Mouse (Mus musculus): Measurements from ENCODE around the gene Hibadh. TPM values are rescaled to one million over a fixed set of nuclear protein-coding genes. Genes with fewer than 3 reads are reported as not detected.

Hibadh gene
- total RNA-seq, 2 experiments from 2014 or later, result 100 to 122 TPM

DNA sequence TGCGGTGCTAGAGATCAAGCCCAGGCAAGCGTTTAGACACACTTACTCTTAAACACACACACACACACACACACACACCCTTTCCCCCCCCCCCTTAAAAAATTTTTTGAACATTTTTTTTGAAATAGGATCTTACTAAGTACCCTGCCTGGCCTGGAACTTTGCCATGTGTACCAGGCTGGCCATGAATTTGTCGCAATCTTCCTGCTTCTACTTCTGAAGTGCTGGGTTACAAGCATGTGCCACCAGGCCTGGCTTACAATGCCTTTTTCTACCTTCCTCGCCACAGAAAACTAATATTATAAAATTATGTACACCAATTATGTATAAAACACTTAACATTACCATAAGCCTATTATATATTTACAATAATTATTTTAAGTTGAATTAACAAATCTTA is 59.1 kb downstream of the Hibadh start:
- no peak for DNase-seq
- intact Hi-C loops (cut with DNase I), result no loop called here

DNA sequence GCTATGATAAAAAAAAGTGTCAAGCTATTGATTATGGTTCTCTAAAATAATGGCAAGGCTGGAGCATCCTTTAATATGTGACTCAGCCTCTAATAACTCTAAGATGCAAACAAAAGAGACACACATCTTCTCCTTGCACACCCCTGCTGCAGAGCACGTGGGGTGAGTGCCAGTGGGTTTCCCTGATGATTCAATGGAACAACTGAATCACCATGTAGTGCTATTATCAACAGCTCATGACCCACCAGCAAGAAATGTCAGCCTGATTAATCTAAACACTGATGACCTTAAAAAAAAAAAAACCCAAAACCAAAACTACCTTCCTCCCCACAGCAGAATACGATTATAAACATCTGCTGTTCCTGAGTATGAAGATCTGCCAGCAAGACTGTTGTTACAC is 61.9 kb downstream of the Hibadh start:
- intact Hi-C loops (cut with DNase I), result loop anchor here (5.0 kb wide), 2 partner anchors 271 to 306 kb away; no protein-coding TSS in a partner anchor
- DNase-seq, result no peak

DNA sequence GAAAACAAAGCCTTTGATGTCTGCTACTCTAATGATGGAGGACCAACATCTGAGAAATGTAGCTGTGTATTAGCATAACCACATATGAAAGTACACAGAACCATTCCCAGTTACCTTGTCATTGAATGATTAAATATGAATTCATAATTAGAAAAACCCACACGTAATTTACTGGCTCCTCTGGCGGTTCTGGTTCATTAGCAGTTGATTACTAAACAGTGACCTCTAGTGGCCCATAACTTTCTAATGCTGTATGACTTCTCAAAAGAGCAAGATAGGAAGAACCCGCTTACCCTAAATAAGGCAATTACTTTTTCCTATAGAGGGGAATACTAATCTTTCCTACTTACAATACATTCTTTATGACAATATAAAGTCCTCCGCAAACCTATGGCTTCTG is 62.9 kb downstream of the Hibadh start:
- no peak for DNase-seq

DNA sequence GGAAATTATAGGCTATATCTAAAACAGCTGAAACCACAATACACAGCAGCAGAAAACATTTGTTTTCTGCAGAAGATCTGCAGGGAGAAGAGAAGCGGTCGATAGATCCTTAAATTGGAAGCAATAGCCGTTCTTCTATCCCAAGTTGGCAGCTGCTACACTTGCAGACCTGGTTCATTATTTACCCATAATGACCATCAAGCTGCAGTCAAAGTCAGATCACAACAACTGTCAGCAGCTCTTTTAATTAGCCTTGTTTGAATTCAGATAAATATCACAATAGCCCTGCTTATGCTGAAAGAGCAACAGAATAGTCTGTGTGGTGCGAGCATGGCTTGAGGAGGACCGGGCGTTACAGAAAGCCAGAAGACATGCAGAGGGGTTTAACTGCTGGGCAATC is 71.5 kb downstream of the Hibadh start:
- intact Hi-C loops (cut with DNase I), result no loop called here
- DNase-seq, result no peak

More for the DNA sequence above, 62.9 kb downstream of the Hibadh start:
- intact Hi-C loops (cut with DNase I), result loop anchor here (5.0 kb wide), 2 partner anchors 270 to 305 kb away; no protein-coding TSS in a partner anchor

DNA sequence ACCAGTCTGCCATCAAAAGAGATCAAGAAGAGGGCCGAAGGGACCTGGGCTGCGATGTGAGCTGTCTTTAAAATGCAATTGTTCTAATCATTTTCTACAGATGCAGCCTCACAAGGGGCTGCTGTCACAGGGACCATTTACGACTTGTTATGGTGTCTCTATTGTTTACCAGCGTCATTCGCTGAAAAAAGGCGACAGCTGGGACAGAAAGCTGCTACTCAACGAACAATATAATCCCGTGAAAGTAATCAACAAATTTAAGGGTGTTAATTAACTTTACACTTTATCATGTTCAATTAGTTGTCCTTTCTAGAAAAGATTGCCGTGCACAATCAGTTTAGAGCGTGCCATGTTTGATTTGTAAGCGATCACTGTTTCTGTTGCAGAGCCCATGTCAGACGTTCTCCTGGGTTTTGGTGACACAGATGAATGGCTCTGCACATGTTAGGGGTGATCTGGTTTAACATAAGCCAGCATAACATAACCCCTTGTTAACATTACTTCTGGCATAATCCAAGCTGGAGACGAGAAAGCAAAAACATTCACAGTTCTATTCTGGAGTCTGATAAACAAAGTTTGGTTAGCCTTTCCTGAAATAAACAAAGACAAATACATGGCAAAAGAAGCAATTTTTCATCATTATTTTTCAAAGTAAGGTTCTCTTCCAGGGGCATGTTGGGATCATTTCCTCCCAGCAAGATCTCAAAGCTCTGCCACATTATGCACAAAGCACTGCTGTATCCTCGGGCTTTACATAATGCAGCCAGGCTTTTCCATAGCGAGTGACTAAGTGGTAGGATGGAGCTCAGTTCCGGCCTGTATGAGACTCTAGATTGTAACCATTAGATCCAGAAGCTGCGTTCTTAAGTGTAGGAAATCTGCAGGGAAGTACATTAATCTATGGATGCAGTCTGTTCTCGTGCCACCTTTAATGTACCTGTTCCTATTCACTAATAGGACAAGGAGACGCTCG is 72.6 kb downstream of the Hibadh start:
- DNase-seq, result no peak
- intact Hi-C loops (cut with DNase I), result no loop called here

DNA sequence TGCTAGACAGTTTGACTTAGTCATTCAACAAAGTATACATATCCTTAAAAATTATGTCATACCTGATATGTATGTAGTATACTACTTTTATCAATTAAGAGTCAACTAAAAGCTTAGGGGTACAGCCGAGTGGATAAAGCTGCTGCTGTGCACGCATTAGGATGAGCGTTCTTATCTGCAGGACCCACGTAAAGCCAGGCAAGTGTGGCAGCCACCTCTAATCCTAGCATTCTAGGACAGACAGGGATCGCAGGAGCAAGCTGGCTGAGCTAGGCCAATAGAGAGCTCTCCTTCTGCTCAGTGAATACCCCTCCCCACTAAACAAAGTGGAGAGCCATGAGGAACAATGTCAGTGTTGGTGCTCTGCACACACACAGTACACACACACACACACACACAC is 75.0 kb downstream of the Hibadh start:
- intact Hi-C loops (cut with DNase I), result no loop called here
- no peak for DNase-seq

DNA sequence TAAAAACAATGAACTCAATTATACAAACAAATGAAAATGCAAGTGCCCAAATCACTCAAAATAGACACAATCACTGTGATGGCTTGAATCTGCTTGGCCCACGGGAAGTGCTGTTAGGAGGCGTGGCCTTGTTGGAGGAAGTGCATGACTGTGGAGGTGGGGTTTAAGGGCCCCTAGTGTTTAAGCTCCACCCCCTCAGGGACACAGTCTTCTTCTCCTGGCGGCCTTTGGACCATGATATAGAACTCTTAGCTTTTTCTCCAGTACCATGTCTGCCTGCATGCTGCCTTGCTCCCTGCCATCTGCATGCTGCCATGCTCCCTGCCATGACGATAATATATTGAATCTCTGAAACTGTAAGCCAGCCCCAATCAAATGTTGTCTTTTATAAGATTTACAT is 77.2 kb downstream of the Hibadh start:
- intact Hi-C loops (cut with DNase I), result no loop called here
- DNase-seq, result no peak

DNA sequence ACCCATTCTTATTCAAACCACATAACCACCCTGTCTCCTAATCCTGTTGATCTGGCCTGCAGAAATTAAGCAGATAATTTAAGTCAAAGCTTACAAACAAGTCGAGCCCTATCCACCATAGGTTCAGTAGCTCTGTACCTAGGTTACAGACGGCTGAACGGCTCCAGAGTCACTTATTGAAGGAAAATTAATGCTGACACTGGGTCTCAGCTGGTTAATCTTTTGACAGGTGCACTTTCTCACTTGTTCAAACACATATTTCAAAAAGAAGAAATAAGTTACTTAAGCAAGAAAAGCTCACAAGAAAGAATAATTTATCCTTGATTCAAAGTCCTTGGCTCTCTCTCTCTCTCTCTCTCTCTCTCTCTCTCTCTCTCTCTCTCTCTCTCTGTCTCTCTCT is 81.1 kb downstream of the Hibadh start:
- no peak for DNase-seq
- intact Hi-C loops (cut with DNase I), result no loop called here

DNA sequence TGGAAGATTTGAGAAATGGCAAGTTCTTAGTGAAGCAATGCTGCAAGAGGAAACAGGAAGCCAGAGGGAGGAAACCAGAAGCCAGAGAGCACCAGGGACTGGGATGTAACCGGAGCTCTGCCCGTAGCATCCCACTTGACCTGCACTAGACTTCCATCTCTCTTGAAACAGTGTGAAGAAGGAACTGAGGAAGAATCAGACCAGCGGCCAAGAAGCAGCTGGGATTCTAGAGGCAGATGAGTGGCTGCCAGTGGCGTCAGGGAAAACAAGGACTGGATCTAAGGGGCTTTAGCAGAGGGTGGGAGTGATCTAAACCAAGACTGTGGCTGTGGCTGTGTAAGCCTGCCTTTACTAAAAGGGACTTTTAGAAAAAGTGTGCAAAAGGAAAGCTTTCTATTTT is 95.8 kb downstream of the Hibadh start:
- no peak for DNase-seq
- intact Hi-C loops (cut with DNase I), result no loop called here

DNA sequence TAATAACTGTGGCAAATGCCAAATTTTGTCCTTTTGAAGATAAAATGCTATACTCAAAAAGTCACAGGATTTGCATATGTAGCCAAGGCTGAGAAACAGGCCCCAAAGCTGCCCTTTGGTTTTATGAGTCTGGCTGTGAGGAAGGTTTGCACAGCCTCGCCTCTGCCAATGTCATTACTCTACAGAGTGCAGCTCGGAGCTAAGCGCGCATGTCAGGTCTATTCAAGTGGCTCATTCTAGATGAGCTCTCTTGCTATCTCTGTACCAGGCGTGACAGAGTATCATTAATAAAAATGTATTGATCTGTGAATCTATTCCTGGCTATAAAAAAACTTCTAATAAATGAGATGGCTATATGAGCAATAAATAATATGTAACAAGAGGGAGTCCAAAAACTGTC is 97.7 kb downstream of the Hibadh start:
- no peak for DNase-seq
- intact Hi-C loops (cut with DNase I), result no loop called here

DNA sequence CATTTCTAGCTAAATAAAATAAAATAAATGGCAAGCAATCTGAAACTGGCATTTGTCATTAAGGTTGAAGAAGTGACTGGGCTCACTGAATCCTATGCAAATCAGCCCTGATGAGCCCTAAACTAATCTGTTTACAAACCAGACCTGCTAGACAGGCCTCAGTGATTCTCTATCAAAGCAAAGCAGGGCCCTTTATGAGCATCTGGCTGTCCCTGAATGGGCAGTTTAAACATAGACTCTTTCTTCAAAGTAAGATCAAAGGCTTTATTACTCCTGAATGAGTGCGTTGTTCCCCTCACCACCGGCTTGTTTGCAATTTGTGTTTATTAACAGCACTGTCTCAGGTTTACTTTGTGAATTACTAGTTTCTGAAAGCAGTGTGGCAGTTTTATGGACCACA is 100.3 kb downstream of the Hibadh start:
- intact Hi-C loops (cut with DNase I), result no loop called here

DNA sequence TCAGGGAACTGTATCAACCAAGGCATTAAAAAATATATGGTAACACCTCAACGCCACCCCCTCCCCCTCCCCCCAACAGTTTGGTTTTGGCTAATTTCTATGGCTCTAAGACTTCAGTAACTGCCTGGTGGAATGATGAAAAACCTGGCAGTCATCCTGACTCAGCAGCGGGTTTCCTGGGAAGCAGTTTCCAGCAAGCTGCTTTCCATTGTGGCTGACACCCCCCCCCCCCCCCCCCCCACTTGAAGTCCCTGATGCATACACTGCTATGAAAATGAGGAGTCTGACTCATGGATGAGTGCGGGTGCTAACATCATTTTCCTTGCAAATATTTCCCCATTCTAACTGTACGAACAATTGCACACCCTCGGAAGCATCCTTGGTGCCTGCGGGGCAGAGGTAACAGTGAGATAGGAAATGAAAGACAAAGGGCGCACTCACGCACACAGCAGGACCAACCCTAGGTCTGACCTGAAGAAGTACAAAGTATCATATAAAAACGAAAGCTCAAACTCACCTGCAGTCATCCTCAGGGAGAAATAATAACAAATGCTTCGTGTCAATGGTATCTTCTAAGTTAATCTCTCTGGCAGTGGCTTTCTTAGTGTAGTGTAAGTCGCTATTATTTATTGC is 105.0 kb downstream of the Hibadh start:
- intact Hi-C loops (cut with DNase I), result no loop called here
- no peak for DNase-seq

More for the DNA sequence above, 100.3 kb downstream of the Hibadh start:
- no peak for DNase-seq

DNA sequence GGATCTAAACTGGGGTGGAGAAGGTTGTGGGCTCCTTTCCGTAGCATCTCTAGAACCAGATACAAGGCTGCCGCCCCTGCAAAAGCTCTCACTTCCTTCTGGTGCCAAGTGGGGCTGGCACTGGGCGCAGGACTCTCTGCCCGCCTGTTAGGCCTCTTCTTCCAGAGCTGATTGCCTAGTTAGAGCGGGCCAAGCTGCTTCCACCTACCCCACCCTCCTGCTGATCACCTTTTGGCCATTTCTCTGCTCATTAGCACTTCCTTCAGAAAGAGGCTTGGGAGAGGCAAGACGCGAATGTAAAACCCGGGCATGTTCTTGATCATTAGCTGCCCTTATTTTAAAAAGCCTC is 108.1 kb downstream of the Hibadh start:
- DNase-seq, result no peak
- intact Hi-C loops (cut with DNase I), result no loop called here

DNA sequence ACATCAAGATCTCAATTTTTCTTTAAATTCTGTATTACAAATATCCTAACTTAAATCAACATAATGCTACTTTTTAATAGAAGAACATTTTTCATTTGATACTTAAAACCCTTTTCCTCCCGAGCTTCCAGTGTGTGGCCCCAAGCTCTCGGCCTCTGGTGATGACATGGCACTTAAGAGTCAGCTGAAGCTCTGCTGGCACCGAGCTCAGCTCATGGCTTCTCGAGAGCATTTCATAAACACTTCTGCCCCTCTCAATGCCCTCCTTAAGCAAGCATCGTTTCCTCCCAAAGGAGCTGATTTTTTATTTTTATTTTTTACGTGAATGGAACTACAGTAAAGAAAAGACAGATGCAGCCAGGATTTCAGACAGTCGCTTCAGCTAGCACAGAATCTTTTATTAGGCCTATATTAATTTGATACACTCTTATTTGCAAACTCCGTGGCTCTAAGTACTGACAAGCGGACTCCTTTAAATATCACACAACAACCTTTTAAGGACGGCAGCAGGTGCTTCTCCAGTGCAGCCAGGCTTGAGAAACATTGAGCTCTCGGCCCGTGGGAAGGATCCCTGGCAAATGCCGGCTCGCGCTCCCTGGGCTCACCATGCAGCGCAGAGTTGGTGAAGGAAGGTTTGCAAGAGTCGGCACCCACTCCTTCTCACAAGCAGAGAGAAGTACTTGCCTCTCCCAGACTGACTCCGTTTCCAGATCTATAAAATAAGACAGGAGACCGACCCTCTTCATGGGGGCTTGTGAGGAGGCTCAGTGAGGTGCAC is 108.6 kb downstream of the Hibadh start:
- intact Hi-C loops (cut with DNase I), result no loop called here
- no peak for DNase-seq

DNA sequence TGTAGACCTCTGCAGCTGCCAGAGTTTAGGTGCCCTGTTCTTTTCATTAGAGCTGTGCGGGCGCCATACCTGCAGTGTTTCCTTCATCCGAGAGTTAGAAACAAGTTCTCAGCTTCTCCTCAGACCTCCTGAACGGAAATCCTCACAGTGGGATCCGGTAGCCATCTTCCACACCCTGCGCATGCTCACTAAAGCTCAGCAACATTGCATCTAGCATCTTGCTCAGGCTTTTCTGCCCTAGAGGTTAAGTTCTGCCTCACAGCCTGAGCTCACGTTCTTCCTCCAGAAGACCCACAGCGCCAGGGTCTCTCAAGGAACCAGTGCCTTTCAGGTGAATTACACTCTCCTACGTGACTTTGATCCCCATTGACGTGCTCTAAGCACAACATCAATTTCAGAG is 109.3 kb downstream of the Hibadh start:
- intact Hi-C loops (cut with DNase I), result no loop called here
- no peak for DNase-seq

DNA sequence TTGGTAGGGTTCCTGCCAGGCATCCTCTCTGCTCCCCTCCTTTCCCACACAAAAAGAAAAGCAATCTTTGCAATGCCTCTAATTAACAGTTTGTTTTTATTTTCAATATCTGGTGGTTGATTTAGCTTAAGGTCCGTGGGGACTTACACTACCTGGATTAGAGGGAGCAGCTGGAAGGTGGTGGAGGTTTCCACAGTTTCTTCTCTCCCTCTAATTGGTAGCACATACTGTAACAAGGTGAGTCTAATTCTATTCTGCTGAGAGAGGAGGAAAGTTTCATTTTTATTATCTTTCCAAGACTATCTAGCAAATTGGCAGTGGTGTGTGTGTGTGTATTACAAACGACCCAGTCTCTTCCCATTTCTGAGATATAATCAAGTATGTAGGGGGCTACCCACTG is 116.0 kb downstream of the Hibadh start:
- intact Hi-C loops (cut with DNase I), result no loop called here
- no peak for DNase-seq

DNA sequence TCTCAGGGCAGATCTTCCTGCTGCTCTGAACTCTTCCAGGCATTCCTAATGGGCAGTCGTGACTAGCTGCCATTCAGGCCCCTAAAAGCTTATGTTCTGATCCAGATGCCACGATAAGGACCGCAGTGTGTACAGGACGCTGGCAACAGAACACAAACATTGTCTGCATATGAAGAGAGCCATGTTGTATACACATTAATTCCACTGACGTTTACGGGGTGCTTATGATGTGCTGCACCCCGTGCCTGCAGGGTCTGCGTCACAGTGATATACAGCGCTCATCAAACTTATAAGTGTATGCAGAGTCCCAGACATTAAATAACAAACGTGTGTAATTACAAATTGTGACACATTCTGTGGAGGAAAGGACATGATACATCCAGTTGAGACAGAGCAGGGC is 121.5 kb downstream of the Hibadh start:
- no peak for DNase-seq
- intact Hi-C loops (cut with DNase I), result no loop called here

DNA sequence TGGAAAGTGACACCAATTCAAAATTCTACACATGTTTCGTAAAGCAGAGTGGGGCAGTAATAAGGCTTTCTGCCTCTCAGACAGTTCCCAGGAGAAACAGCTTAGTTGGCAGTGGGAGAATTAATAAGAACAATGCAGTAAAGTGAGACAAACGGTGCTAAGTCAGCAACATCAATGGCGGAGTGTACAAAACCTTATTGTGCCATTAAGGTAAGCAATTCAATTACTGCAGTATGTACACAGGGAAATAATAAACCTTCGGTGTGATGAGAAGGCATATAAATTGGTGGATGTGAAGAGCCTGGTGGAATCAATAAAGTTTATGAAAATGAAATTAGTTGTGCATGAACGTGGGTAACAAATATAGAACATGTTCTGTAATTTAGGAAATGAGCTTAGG is 122.9 kb downstream of the Hibadh start:
- DNase-seq, result no peak
- intact Hi-C loops (cut with DNase I), result no loop called here

DNA sequence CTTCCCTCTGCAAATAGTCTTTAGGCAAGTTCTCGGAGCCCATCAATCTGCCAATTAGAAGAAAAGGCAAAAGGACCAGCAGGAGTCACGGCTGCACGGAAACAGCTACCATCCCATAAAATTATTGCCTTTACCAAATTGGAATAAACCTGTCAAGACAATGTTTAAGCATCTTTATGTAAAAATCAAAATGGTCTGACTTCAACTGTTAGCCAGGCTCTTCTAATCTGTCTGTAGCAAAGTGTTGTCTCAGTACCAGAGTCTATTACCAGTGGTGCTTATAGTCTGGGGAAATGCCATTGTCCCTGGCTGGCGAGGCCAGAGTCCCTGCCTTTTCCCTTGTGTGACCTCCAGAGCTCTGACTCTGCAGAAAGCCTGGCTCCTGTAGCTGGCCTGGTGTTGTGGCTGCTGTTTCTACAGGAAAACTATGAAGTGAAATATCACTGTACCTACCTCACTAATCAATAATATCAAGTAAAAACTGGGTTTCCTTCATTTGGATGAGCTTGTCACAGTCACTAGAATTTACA is 126.2 kb downstream of the Hibadh start:
- intact Hi-C loops (cut with DNase I), result no loop called here
- no peak for DNase-seq

DNA sequence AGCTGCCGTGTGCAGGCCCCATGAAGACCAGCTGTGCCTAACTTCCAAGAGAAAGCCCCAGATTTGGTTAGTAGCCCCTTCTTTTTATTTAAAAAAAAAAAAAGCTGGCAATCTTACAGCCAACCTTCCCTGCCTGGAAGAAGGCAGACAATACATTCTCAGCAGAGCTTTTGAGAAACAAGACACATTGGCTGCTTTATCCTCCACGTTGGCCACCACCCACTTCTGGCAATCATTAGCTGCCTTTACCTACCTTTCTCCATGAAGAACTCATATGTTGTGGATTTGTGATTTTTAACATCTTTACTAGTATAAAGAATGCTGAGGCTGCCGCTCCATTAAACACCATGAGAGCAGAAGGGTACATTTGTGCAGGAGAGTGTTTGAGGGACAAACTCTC is 131.4 kb downstream of the Hibadh start:
- no peak for DNase-seq
- intact Hi-C loops (cut with DNase I), result no loop called here

DNA sequence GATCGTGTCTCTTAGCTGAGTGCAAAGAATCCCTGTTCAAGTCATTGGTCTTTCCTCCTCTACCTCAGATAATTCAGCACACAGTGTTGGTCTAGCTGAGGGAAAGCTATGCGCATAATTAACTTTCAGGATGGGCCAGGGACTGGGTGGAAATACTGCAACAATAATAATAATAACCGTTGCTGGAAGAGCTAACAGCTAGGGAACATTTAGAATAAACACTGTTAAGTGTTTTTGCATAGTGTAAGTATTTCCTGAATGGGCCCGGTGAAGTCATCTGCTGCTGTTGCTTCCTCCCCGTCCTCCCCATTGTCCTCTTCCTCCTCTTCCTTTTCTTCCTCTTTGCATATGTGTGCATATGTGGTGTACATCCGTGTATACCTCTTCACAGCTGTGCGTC is 132.2 kb downstream of the Hibadh start:
- intact Hi-C loops (cut with DNase I), result no loop called here

More for the DNA sequence above, 132.2 kb downstream of the Hibadh start:
- DNase-seq, result no peak

All from gastrocnemius, postnatal 36 days (tissue).